Mouse (Mus musculus) lung, postnatal 25 days (tissue): ENCODE data around the gene Txnrd1.

Experiments
- DNase-seq: peaks from one replicate; pipeline ENCODE4 v3.0.0; 2022; ENCODE audit warnings: low spot score

Gene Txnrd1

DNA sequence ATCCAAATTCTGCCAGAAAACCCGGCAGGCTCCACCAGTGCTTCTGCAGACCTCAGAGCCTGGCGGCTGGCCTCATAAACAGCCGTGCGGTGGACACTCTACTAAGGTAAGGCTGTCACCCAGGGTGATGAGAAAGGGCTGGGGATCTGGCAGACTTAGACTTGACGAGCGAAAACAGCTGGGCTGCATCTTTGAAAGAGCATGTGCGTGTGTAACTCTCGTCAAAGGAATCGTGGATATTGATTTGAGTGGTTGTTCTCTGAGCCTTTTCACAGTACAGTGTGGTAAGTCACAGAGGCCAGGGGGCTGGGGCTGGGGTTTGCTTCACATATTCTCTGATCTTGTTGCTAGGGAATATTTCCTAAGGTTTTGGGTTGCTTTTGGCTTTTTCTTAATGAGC lies at the start of gene Txnrd1:
TSS of gene Txnrd1 (plus strand) at position 26 of the 400 bp plus-strand sequence.
- DNase-seq, result no peak

DNA sequence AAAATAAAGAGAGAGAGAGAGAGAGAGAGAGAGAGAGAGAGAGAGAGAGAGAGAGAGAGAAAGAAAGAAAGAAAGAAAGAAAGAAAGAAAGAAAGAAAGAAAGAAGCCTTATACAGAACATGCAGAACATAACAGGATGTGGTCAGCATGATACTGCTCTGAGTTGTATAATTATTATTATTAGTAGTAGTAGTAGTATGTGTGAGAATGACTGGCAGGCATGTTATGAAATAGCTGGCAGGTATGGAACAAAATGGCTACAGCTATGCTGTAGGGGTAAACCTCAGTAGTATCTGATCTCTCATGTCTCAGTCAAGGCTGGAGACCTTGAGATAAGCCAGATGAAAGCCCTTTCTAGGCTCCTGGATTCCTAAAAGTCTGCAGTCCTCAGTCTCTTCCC lies 44.6 kb upstream of the Txnrd1 start:
- DNase-seq, result no peak

DNA sequence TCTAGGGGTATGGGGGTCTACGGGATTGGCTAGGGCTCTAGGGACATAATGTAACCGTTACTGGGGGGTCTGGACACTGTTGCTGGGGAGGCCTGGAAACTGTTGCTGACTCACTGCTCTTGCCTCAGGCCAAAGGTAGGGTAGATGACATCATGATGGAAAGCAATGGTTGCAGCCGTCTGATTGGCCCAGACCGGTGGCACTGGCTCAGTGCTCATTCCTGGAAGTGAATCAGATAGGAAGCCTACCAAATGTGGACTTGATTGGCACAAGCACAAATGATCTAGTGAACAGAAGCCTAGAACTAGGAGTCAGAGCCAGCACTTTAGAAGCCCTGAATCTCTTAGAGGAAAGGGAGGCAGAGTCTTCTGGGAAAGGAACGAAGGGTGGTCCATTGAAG lies 43.2 kb upstream of the Txnrd1 start:
- no peak for DNase-seq

- no peak for DNase-seq
These were observed 42.0 kb upstream of the Txnrd1 start for GRCm38 (mm10) chr10:82791713-82792112.

- DNase-seq, result no peak
These were observed 41.4 kb upstream of the Txnrd1 start for GRCm38 (mm10) chr10:82792311-82792710.

DNA sequence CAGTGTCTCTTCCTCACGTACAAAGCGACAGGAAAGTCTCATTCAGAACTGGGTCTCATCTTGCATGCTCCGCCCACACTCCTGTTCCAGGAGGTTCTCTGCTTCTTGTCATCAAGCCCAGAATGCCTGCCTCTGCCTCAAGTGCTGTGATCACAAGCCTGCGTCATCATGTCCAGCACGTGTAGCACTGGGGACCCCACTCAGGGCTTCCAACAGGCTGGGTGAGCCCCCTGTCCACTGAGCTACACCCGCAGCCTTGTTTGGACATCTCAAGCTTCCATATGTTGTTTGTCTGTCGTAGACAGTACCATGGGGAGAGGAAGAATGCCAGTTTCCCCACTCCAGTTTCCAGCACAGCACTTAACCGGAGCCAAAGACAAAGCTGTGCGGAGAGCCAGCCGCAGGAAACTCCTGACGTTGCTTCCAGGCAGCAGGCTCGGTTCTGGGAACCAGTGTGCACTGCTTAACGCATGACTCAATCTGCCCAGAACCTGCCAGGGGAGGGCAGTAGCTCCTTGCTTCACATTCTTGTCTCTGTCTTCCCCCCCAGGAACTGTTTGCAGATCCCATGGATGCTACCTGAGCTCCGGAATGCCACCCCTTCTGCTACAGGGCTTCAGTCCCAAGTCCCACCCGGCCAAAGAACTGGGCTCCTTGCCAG lies 38.5 kb upstream of the Txnrd1 start:
- peak; percentile 65 for DNase-seq

DNA sequence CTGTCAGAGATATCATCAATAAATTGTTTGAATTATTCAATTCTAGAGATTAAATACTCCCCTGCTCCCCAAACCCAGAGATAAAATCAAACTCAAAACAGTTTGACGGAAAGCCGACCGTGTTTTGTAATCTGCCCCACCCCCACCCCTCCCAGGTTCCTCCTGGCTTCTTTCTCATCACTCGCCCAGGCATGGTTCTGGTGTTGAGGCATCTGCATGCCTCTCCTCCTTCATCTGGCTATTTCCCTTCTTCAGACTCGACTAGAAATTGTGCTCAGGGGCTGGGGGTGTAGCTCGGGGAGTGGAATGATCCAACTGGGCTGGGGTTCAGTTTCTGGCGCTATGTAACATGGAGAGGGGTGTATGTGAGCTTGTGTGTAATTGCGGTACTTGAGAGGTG lies 38.0 kb upstream of the Txnrd1 start:
- DNase-seq, result no peak

- no peak for DNase-seq
These were observed 37.2 kb upstream of the Txnrd1 start for GRCm38 (mm10) chr10:82796471-82797118.

GRCm38 (mm10) chr10:82797119-82797491 lies 36.6 kb upstream of the Txnrd1 start:
- no peak for DNase-seq

GRCm38 (mm10) chr10:82798312-82798933 lies 35.3 kb upstream of the Txnrd1 start:
- no peak for DNase-seq

GRCm38 (mm10) chr10:82800094-82800493 lies 33.7 kb upstream of the Txnrd1 start:
- DNase-seq, result no peak

GRCm38 (mm10) chr10:82804396-82804795 lies 29.4 kb upstream of the Txnrd1 start:
- DNase-seq, result no peak

DNA sequence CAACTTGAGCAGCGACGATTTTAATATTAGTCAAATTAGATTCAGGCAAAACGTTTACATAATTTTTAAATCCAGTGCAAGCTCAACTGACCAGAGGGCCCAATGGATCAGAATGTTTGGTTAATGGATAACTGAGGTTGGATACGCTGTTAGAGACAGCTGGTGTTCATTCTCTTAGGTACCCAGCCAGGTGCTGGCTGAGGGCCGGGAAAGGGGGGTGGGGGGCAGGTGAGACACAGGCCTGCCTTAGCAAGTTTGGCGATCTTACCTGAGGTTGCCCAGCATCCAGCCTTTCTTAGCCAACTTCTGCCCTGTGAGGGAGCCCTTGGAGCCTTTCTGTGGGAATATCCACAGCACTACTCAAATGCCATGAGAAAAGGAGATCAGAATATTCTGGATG lies 28.6 kb upstream of the Txnrd1 start:
- no peak for DNase-seq

DNA sequence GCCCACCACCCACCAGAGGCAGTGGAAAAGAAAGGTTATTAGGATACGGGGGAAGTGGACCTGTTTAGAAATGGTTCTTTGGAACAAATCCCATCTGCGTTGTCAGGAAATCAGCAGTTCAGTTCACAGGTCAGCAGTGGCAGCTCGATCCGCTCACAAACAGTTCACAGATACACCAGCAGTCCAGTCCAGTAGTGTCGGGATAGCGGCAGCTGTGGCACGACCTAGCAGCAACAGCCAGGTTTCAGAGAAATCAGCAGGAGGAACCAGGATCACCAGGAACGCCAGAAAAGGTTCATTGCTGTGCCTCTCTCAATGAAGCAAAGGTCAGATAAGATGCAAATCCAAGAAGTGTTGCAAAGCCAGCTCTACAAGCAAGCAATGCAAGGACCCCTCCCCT lies 27.3 kb upstream of the Txnrd1 start:
- no peak for DNase-seq

DNA sequence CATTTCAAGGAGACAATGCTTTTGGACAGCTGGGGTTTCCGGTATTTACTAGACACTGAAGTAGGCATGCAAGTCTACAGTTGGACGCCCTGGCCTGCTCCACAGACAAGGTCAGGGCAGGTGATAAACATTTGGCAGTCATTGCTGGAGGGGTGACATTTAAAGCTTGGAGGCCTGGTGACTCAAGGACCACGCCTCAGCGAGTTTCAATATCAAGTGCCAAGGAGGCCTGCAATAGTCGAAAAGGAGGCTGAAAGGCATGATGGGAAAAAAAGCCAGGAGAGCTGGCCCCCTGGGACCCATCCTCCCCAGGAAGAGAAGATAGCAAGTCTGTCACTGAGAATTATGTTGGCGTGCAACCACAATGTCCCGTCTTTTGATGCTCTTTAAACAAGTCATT lies 26.5 kb upstream of the Txnrd1 start:
- no peak for DNase-seq

GRCm38 (mm10) chr10:82808155-82808554 lies 25.6 kb upstream of the Txnrd1 start:
- DNase-seq, result no peak

DNA sequence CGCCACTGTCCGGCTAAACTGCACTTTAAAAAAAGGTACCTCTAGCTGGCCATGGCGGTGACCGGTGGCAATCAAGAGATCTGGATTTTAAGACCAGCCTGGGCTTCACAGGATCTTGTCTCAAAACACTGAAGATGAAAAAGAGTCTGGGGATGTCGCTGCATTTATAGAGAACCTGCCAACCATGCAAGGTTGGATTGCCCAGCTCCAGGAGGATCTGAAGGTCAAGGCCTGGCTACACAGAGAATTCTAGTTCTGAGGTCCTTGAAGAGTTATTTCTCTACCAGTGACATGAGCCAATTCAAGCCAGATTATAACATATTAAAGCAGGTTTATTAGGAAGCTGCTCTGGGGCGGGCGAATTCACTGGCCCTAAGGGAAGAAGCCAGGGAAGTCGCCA lies 24.9 kb upstream of the Txnrd1 start:
- no peak for DNase-seq

- DNase-seq, result no peak
These were observed 24.4 kb upstream of the Txnrd1 start for GRCm38 (mm10) chr10:82809352-82809751.

DNA sequence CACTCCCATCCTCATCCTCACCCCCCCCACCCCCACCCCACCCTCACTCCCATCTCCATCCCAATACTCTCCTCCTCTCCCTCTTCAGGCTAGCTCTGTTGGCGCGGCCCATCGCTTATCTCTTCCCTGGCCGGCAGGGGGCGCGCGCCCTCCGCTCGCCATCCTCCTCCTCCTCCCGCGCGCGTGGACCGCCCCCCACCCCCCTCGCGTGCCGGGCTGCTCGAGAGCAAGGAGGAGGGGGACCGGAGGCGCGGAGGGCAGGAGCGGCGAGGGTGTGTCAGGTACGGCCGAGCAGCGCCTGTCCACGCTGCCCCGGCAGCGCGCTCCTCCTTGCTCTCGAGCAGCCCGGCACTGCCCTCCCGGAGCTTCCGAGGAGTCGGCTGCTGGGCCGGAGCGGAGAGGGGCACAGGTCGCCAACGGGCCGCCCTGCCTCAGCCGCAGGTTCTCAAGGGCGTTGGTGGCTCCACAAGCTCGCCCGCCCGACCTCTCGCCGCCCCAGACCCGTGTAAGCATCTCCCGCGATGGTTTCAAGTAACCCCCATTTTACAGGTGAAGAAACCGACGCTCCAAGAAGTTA lies 21.8 kb upstream of the Txnrd1 start:
- DNase-seq, result peak; percentile 53

GRCm38 (mm10) chr10:82814096-82814970 lies 19.4 kb upstream of the Txnrd1 start:
- DNase-seq, result no peak

GRCm38 (mm10) chr10:82816441-82816840 lies 17.3 kb upstream of the Txnrd1 start:
- DNase-seq, result no peak

DNA sequence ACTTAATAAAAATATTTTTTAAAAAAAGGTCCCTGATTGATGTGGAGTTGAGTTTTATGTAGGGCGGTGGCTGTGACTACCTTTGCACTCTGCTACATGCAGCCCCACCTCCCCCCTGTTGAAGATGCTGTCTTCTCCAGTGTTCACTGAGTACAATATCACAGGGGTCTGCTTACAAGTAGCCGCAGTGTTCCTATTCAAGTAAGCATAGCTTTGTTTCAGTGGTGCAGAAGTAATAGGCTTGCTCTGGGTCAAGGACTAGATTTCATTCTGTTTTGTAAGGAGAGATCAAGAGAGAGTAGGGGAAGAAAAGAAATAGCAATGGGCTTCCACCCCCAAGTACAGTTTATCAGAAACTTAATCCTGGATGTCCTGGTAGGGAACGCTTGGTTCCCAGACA lies 16.2 kb upstream of the Txnrd1 start:
- DNase-seq, result no peak
